Mouse (Mus musculus) hindbrain, embryonic 15.5 days (tissue): ENCODE data around the gene Katnbl1. TPM values are rescaled to one million over a fixed set of nuclear protein-coding genes. Genes with fewer than 3 reads are reported as not detected.
A peak's percentile ranks its signal among the peaks of the same experiment; 100 is the strongest.

Experiments used
- ATAC-seq: fragments of 200-750 bp; cut with Nextera tagmentation; 2 replicates; pipeline ENCODE4 v1.8.0; 2017; ENCODE audit warnings: low read depth, moderate number of reproducible peaks, moderate TSS enrichment; ENCODE audit not compliant: low FRiP score
- H3K27ac ChIP-seq: fragments of 300-500 bp; sonication (generic); replicated peaks from 2 replicates; pipeline ENCODE4 v1.5.1; 2015; ENCODE audit warnings: mild to moderate bottlenecking, inconsistent platforms
- H3K27me3 ChIP-seq: fragments of 300-500 bp; sonication (generic); 2 replicates; pipeline ENCODE4 v1.6.1; 2015; ENCODE audit warnings: control low read depth, inconsistent platforms
- H3K36me3 ChIP-seq: fragments of 300-500 bp; sonication (generic); 2 replicates; pipeline ENCODE4 v1.6.1; 2015; ENCODE audit warnings: control low read depth, inconsistent platforms
- H3K4me1 ChIP-seq: fragments of 300-500 bp; sonication (generic); replicated peaks from 2 replicates; pipeline ENCODE4 v1.6.1; 2015; ENCODE audit warnings: control low read depth, inconsistent platforms
- H3K4me2 ChIP-seq: fragments of 300-500 bp; sonication (generic); 2 replicates; pipeline ENCODE4 v1.6.1; 2015; ENCODE audit warnings: moderate library complexity, mild to moderate bottlenecking, inconsistent platforms
- H3K4me3 ChIP-seq: fragments of 300-500 bp; sonication (generic); 2 replicates; pipeline ENCODE4 v1.5.1; 2015; ENCODE audit warnings: mild to moderate bottlenecking, inconsistent platforms
- H3K9ac ChIP-seq: fragments of 300-500 bp; sonication (generic); 2 replicates; pipeline ENCODE4 v1.6.1; 2015; ENCODE audit warnings: inconsistent platforms
- H3K9me3 ChIP-seq: fragments of 300-500 bp; sonication (generic); 2 replicates; pipeline ENCODE4 v1.6.1; 2016; ENCODE audit warnings: control low read depth, inconsistent platforms
- WGBS: fragments of 180-500 bp; shearing (Covaris S2); methylation state at CpG from one replicate; pipeline ENCODE4 v1.1.7; 2015; 5-methylcytosine and 5-hydroxymethylcytosine counted together
- polyA plus RNA-seq: library from polyadenylated mRNA; unstranded; fragments of >200 nt; fragmentation: Nextera tagmentation; extraction: Ambion mirVana; gene quantifications from 2 replicates; pipeline ENCODE4 v1.2.1, GENCODE M21; 2015

The Katnbl1 gene
- polyA plus RNA-seq, 1 experiment from 2014 or later, result 30.6 TPM

DNA sequence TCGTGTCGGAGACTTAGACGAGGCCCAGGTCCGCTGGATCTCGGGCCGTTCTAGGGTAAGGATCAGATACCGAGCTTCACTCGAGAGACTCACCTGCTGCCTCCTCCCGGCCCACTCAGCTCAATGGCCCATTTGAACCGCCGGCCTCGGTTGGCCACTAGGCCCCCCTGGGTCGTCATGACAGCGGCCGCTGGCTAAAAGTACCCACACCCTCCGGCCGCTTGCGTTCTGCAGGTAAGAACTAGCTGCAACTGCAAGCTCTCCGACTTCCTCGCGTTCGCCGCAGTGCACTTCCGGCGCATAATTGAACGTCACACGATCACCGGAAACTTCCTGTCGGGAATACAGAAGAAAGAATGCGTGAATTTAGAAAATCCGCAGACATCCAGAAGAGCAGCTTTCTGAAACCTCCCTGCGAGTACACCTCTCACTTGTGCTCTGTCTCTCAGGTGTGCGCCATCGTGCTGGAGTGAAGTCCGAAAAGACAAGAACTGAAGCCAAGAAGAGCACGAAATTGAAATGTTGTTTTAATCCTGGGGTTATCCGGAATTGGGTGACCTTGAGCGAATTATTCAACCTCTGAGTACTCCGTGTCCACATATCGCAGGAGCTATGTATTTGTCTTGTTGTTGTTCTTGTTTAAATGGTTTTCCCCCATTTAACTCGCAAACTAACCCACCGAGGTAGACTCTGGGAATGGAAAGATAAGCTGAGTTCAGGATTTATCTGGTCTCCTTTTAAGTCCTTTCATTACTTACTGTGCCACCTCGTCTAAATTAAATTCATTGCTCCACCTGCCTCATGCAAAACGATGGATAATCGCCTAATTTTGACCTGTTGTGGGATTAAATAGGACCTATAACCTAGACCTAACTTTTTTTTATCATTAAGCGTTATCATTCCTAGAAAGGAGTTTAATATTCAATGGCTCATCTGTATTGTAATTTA, 11.0 kb upstream of the Katnbl1 start, which contains the start of gene Emc4:
Gene Emc4 (minus strand): TSS at position 302 of the 948 bp plus-strand sequence.
- Histone ChIP-seq H3K9ac (peak within 1 kb of the TSS; percentile 75), H3K4me1 (peaks cover 20% of the 10 kb centered on the region), H3K27ac (peak within 1 kb of the TSS; percentile 92), H3K4me3 (peak within 1 kb of the TSS; percentile 90), H3K4me2 (peak within 1 kb of the TSS; percentile 86), H3K9me3 (no peaks in the 10 kb centered on the region), H3K27me3 (no peaks in the 10 kb centered on the region), H3K36me3 (peaks cover 16% of the 10 kb centered on the region)
- WGBS, result 2% methylated on average over 46 of the region's 46 CpGs
- peak; percentile 92 for ATAC-seq

DNA sequence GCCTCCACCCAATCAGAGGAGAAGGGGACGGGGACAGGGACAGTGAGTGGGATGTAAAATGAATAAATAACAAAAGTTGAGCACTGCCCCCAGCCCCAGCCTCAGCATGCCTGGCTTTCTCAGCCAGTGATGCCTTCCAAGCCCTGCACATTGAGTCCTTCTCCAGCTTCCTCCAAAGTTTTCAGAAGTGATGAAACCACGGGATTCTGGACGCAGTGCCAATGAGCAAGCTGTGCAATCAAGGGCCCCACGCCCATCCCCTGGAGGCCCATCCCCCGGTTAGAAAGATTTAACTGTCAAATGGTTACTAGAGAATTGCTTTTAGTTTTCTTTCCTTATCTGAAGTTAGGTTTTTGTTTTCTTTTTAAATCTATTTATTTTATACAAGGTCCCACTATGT, 9.1 kb upstream of the Katnbl1 start:
- Histone ChIP-seq H3K4me3 (no peak overlapping the region), H3K4me1 (peaks cover 20% of the 10 kb centered on the region), H3K36me3 (no peaks in the 10 kb centered on the region), H3K4me2 (no peak overlapping the region), H3K27me3 (0 out of 2 replicates have a peak, but pooled peaks cover 5% of the 10 kb centered on the region), H3K27ac (no peak overlapping the region), H3K9ac (no peak overlapping the region), H3K9me3 (no peaks in the 10 kb centered on the region)
- WGBS, result 71% methylated on average over 5 of the region's 5 CpGs
- no peak for ATAC-seq

DNA sequence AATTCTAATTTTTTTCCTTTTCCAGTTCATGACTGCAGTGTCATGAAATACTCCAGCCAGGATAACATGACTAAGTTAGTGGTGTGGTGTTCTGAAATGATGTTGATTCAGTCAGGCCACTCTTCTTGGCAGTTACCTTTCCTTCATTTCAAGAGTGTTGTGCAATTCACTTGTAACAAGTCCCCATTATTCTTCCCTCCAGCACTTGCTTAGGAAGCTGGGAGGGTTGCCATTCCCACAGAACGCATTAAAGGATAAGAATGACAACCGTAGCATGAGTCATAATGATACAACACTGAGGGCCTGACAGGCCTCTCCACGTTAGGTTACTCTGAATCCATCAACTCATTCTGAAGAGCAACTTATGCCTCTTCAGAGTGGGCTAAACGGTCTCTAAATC, 5.9 kb upstream of the Katnbl1 start:
- no peak for ATAC-seq
- 51% methylated on average over 4 of the region's 4 CpGs for WGBS
- no peaks in the 10 kb centered on the region for H3K9me3 ChIP-seq

DNA sequence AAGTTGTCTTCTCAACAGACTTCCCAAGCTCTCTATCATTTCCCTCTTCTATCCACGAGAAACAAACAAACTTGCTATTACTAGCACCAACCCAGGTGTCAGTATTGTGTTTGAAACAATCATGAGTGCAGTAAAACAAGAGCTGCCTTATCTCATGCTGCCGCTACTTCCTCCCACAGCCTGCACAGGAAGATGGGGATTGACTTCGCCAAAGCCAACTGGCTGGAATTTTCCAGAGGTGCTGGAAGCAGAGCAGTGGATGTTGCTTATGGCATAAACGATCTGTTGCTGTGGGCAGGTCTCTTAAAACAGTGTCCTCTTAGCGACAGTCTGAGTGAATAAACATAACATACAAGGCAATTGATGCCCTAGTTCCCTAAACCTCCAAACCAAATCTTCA, 4.4 kb upstream of the Katnbl1 start:
- no peak overlapping the region for H3K27ac ChIP-seq
- H3K9me3 ChIP-seq, result no peaks in the 10 kb centered on the region
- WGBS, result 71% methylated on average over 5 of the region's 5 CpGs
- no peak overlapping the region for H3K4me2 ChIP-seq
- no peaks in the 10 kb centered on the region for H3K36me3 ChIP-seq
- no peak overlapping the region for H3K4me3 ChIP-seq
- peaks cover 7% of the 10 kb centered on the region; the same call in 1 of the 2 replicates for H3K27me3 ChIP-seq
- no peak overlapping the region for H3K9ac ChIP-seq
- no peaks in the 10 kb centered on the region for H3K4me1 ChIP-seq
- no peak for ATAC-seq

More for the DNA sequence above, 5.9 kb upstream of the Katnbl1 start:
- H3K4me2 ChIP-seq, result no peak overlapping the region
- no peaks in the 10 kb centered on the region for H3K36me3 ChIP-seq
- H3K4me1 ChIP-seq, result peaks cover 7% of the 10 kb centered on the region; the same call in 1 of the 2 replicates
- H3K27ac ChIP-seq, result no peak overlapping the region
- no peak overlapping the region for H3K9ac ChIP-seq
- no peak overlapping the region for H3K4me3 ChIP-seq
- peaks cover 7% of the 10 kb centered on the region; the same call in 1 of the 2 replicates for H3K27me3 ChIP-seq

DNA sequence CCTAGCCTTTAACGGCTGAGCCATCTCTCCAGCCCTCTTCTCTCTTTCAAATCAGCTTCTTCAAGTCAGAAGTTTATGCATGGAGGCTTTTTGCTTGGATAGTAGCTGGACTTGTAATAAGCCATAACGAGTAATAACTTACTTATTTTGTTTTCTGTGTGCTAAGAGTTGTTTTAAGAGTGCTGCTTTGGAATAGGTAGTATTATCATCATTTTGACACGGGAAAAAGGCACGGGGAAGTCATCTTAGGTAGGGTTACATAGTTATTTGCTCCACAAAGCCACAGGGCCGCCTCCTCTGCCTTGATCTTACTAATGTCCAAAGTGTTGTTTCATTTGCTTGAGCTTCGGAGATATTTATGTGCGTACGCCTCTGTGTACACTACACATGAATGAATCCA, 1.1 kb downstream of the Katnbl1 start:
- Histone ChIP-seq H3K9ac (peak overlapping the region; percentile 96), H3K4me3 (peak overlapping the region; percentile 98), H3K4me2 (peak overlapping the region; percentile 65), H3K27me3 (peaks cover 2% of the 10 kb centered on the region; the same call in 1 of the 2 replicates), H3K9me3 (no peaks in the 10 kb centered on the region), H3K27ac (no peak overlapping the region), H3K36me3 (no peaks in the 10 kb centered on the region), H3K4me1 (peaks cover 20% of the 10 kb centered on the region)
- no peak for ATAC-seq
- 58% methylated on average over 8 of the region's 8 CpGs for WGBS

GRCm38 (mm10) chr2:112381219-112381618, 2.2 kb downstream of the Katnbl1 start:
- Histone ChIP-seq H3K36me3 (no peaks in the 10 kb centered on the region), H3K27ac (no peak overlapping the region), H3K9me3 (no peaks in the 10 kb centered on the region), H3K4me1 (peaks cover 20% of the 10 kb centered on the region), H3K9ac (no peak overlapping the region), H3K4me2 (no peak overlapping the region), H3K4me3 (no peak overlapping the region), H3K27me3 (peaks cover under 1% of the 10 kb centered on the region; the same call in 1 of the 2 replicates)
- no peak for ATAC-seq
- 97% methylated on average over 1 of the region's 1 CpGs for WGBS

- H3K4me1 ChIP-seq, result no peaks in the 10 kb centered on the region
- no peak overlapping the region for H3K4me3 ChIP-seq
- H3K9ac ChIP-seq, result no peak overlapping the region
- no peaks in the 10 kb centered on the region for H3K36me3 ChIP-seq
- H3K9me3 ChIP-seq, result no peaks in the 10 kb centered on the region
- no peak for ATAC-seq
- H3K27me3 ChIP-seq, result no peaks in the 10 kb centered on the region
- no peak overlapping the region for H3K4me2 ChIP-seq
- no peak overlapping the region for H3K27ac ChIP-seq
- 79% methylated on average over 5 of the region's 5 CpGs for WGBS
These were observed 11.8 kb downstream of the Katnbl1 start for GRCm38 (mm10) chr2:112390843-112391242.

- WGBS, result 90% methylated on average over 4 of the region's 4 CpGs
- no peak for ATAC-seq
These were observed 12.5 kb downstream of the Katnbl1 start for GRCm38 (mm10) chr2:112391346-112392000.

DNA sequence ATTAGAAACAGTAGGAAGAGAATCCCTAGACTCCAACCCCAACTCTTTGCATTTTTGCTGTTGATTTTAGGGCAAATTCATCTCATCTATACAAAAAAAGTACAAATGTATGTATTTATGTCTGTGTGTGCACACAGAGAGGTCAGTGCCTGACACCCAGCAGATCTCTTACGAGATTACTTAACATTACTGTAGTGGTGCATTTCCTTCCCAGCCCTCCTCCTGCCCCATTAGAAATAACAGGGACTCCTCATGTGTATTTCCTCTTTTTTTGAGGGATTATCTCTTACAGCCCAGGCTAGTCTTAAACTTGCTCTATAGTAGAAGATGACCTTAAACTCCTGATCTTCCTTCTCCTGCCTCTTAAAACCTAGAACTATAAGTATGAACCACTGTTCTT, 13.7 kb downstream of the Katnbl1 start:
- H3K4me2 ChIP-seq, result no peak overlapping the region
- H3K9ac ChIP-seq, result no peak overlapping the region
- H3K36me3 ChIP-seq, result no peaks in the 10 kb centered on the region
- H3K27me3 ChIP-seq, result no peaks in the 10 kb centered on the region
- no peak overlapping the region for H3K27ac ChIP-seq
- H3K4me1 ChIP-seq, result no peaks in the 10 kb centered on the region
- WGBS, result 79% methylated on average over 1 of the region's 1 CpGs
- no peaks in the 10 kb centered on the region for H3K9me3 ChIP-seq
- no peak overlapping the region for H3K4me3 ChIP-seq
- ATAC-seq, result no peak

More at GRCm38 (mm10) chr2:112391346-112392000, 12.5 kb downstream of the Katnbl1 start:
- H3K9me3 ChIP-seq, result no peaks in the 10 kb centered on the region
- no peaks in the 10 kb centered on the region for H3K27me3 ChIP-seq
- no peak overlapping the region for H3K4me2 ChIP-seq
- no peaks in the 10 kb centered on the region for H3K36me3 ChIP-seq
- H3K9ac ChIP-seq, result no peak overlapping the region
- H3K27ac ChIP-seq, result no peak overlapping the region
- H3K4me1 ChIP-seq, result no peaks in the 10 kb centered on the region
- H3K4me3 ChIP-seq, result no peak overlapping the region

- Histone ChIP-seq H3K4me3 (no peak overlapping the region), H3K9me3 (no peaks in the 10 kb centered on the region), H3K4me1 (no peaks in the 10 kb centered on the region), H3K27ac (no peak overlapping the region), H3K9ac (no peak overlapping the region), H3K4me2 (no peak overlapping the region), H3K36me3 (no peaks in the 10 kb centered on the region), H3K27me3 (no peaks in the 10 kb centered on the region)
- ATAC-seq, result no peak
These were observed 14.9 kb downstream of the Katnbl1 start for GRCm38 (mm10) chr2:112393958-112394357.

DNA sequence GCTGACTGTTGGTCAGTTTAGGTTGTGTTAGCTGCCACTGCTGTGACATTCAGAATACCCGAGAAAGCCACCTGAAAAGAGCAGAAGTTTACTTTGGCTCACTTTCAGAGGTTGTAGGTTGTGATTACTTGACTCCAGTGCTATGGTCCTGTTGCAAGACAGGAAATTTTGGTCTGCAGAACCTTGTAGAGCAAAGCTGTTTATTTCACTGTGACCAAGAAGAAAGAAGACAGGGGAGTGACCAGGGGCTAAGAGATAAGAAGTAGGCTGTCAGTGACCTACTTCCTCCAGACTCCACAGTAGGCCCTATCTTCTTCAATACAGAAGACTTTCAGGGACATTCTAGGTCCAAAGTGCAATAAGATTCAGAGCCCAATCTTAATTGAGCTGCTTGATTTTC, 17.6 kb downstream of the Katnbl1 start:
- no peak overlapping the region for H3K4me2 ChIP-seq
- no peak for ATAC-seq
- H3K9ac ChIP-seq, result no peak overlapping the region
- no peak overlapping the region for H3K4me3 ChIP-seq
- H3K27ac ChIP-seq, result no peak overlapping the region
- 77% methylated on average over 1 of the region's 1 CpGs for WGBS
- H3K4me1 ChIP-seq, result no peaks in the 10 kb centered on the region
- no peaks in the 10 kb centered on the region for H3K9me3 ChIP-seq
- no peaks in the 10 kb centered on the region for H3K27me3 ChIP-seq
- H3K36me3 ChIP-seq, result no peaks in the 10 kb centered on the region

DNA sequence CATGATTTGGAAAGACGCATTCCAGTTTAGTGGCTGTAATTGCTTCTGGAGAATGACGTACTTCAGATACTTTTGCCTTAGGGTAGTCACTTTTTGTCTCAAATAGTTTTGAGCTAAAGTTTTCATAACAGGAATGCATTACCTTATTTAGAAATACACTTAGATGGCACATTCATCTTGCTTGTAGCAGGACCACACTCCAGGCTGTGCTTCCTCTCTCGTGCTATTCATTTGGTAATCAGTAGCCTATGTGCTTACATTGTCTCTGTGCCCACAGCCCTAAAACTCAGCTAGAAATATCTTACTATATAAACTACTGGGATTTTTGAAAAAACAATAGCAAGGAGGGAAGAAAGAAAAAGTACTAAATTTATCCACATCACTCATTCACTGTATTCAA, 28.0 kb downstream of the Katnbl1 start:
- Histone ChIP-seq H3K9ac (no peak overlapping the region), H3K9me3 (no peaks in the 10 kb centered on the region), H3K27me3 (no peaks in the 10 kb centered on the region), H3K36me3 (peaks cover 26% of the 10 kb centered on the region), H3K4me3 (no peak overlapping the region), H3K4me2 (no peak overlapping the region), H3K27ac (no peak overlapping the region), H3K4me1 (no peaks in the 10 kb centered on the region)
- no peak for ATAC-seq
- WGBS, result 89% methylated on average over 3 of the region's 3 CpGs
